Mouse (Mus musculus) right cerebral cortex, postnatal 25 days (tissue): ENCODE measurements at regions not wholly inside any gene's neighbourhood (a gene's known extent, or its start where the extent isn't known, plus 50 kb on each side); places are given as distances from the start of the nearest gene placed in this dataset.

ENCODE experiments used
- DNase-seq: peaks from one replicate; pipeline ENCODE4 v3.0.0; 2022

DNA sequence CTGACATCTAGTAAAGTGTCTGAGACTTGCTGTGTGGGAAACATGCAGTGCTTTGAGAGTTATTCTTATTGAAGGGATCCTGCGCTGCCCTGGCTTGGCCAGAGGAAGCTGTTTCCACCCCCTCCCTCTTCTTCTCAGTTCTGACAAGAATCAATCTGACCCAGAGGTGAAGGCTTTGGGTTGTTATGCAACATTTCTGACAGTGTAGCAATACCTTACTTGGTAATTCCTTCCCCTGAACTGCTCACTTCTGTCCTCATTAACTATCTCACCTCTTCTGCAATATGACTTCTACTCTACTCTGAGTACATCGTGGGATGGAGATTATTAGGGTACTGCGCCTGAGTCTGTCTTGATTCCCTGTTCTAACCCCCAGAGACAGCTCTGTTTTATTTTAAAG is 586.8 kb upstream of the Nrsn1 start:
- no peak for DNase-seq

DNA sequence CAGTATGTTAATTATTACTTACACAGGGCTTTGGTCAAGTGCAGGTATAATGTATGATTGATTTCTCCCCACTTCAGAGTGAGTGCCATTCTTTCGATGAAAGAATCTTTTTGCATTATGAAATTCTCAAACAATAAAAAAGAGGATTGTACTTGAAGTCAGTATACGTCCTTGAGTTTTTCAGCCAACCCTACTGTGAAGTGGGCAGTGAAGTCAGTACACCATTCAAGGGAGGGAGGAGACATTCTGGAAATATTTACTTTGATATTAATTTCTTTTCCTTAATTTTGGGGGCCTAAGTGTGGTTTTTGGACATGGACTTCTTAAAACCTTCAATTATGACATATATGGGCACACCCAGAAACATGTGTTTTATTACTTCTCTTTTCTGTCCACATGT is 586.2 kb upstream of the Nrsn1 start:
- DNase-seq = no peak

DNA sequence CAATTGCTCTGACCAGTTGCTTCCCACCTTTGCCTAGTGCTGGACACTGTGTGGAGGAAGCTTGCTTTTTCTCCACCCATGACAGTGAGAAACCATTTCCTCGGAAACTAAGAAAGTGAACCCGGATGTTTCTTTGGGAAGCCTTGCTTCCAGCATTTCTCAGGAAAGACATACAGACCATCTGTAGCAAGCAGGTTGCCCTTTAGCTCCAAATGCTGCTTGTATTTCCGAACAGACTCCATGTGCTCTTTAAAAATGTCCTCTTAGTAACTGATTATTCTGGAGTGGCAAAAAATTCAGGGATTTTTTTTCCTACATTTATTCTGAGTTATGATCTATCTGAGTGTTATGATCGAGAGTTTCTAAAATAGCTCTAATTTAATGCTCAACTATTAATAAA is 577.9 kb upstream of the Nrsn1 start:
- no peak for DNase-seq

DNA sequence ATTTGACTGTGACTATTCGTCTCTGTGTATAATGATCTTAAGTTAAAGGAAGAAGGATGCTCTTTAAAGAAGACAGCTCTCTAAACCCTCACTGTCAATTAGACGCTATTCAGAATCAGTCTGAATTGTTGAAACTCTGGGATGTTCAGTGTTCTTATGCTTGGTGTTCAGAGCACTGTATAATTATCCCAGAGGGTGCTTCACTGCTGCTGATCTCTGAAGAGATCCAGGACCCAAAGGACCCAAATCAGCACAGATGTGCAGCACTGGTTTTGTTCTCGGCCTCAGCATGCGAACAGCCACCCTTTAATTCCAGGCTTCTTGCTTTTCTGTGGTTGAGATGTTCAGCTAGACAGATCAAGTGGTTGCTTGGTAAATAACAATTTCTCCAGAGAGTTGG is 567.9 kb upstream of the Nrsn1 start:
- no peak for DNase-seq

DNA sequence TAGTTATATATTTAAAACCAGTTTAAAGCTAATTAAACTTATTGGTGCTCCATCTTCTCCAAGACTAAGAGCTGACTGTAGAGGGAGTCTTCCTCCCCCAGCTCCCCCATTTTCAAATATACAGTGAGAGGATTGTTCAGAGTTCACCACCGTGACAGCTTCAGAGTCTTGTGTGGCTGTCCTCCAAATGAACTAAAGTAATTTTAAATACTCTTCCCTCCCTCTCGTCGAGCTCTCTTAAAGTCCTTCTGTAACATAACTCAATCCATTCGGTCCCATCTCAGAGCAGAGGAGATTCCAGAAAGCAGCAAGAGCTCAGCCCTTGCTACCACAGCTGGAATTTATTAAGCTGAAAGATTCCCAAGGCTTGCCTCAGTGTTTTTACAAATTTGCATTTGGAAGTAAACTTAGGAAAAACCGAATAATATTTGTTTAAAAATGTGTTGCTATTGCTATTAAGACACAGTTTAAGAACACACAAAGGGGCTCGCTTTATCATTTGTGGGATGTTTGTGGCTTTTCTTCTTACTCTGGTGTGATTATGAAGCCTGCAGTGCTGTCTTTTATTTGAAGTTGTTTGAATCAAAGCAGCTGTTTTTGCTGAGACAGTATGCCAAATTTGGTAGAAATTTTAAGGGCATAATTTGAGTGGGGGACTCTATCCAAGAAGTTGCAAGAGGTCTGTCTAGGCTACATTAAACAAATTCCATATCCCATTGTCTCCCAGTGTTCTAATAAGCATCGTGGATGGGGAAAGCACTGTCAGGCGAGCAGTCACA is 559.0 kb upstream of the Nrsn1 start:
- DNase-seq = no peak

DNA sequence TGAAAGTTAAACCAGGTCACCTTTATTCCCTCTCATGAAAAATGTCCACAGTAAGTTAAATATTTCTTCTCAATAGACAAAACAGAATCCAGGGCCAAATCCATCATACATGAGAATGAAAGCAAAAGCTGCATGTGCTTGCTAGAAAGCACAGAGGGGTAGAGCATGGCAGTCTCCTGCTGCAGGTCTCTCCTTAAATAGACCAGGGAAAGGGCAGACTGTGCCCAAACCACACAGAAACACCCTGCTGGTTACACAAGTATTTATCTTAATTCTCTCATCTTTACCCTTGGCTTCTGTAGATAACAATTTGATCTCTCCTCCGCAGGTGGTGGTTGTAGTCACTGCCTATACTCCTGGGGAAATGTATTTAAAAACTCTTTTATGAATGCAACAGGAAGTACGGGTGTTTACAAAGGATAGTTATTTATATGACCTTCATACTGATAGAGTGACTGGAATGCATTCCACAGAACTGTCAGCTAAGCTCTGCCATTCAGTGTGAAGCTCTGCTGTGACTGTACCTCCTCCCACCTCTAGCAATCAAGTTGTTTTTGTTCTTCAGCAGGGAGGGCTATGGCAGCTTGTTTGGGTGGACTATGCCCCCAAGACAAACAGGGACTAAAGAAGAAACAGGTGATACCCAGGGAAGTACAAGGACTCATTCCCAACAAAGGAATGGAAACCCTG is 538.4 kb upstream of the Nrsn1 start:
- DNase-seq = no peak

DNA sequence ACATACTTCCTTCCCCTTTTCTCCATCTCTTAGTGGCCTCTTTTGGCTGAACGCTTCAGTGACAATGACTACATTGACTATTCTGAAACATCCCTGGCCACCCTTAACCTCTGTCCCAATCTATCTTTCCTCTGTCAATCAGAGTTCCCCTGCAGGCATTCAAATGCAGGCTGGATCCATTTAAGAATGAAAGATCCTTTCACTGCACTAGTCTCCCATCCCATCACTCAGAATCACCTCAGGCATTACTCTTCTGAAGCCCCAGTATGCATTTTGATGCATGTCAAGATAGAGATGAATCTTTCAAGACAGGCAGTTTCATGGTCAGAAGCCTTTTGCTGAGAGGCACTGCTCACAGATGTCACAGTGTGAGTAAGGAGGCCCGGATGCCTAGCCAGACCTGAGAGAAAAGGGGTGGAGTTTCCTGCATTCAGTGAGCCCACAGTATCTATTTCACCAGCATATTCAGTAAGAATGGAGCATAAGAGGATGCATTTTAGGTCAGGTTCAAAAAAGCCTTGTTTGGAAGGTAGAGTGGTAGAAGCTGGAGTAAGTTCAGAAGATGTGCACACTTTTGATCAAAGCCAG is 523.0 kb upstream of the Nrsn1 start:
- no peak for DNase-seq

GRCm38 (mm10) chr13:25781161-25781560 is 510.9 kb upstream of the Nrsn1 start:
- no peak for DNase-seq

DNA sequence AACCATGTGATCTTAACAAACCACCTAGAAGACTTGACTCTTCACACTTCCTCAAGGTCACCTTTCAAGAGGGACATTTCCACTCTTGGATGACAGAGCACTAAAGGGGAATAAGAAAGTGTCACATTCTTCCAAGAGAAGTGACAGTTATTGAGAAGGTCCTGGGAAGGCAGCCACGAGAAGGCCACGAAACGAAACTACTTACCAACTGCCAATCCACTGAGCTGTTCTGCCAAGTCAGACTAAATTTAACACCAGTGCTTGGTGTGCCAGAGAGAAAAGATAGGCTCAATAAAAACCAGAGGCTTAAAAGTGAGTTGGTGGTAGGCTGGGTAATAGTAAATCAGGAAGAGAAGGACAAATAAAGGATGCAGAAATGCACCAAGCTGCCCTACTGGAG is 507.4 kb upstream of the Nrsn1 start:
- DNase-seq = no peak

DNA sequence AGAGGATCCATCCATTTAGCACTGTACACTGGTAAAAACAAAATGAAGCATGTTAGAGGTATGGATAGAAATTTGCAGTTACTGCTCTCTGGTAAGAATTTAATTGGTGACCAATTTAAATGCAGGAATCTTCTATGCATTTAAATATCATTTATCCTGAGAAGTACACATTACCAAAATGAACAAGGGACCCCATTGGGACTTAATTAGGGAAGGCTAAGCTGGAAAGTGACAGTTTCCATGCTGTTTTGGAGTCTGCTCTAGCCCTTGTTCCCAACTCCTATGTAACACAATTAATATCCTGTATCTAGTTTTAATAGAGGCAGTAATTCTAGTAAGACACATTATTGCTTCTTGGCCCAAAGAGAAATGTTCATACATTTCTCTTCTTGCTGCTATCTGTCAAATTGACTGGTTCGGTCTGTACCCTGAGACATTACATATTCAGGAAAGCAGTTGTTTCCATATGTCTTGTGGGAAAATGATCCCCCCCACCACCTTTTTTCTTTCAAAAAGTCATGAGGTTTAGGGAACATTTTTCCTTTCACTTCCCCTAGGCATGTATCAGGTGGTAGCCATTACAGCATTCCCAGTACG is 504.4 kb upstream of the Nrsn1 start:
- DNase-seq = no peak

DNA sequence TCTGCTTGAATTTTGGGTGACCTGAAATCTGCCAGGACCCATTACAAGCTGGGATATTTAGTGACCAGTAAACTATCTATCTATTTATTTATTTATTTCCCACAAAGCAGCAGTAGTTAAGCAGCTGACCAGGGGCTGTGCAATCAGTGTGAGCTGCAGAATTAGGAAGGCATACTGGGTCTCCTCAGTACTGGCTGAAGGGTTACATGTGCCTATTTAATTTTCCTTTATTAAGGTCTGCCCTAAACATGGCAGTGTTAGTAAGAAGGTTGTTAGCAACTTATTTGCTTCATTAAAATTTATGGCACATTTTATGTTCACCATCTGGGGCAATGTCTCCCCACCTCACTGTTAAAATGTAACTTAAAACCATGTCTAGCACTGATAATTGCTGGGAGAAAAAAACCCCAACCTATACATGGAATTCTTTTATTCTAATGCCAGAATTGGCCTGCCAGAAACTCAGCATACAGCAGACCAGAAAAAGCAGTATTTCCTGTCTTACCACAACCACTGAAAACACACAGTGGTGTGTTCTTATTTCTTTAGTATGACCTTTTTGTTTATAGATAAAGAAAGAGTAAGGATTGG is 484.3 kb upstream of the Nrsn1 start:
- DNase-seq = no peak

GRCm38 (mm10) chr13:25751409-25751777 is 481.1 kb upstream of the Nrsn1 start:
- no peak for DNase-seq

DNA sequence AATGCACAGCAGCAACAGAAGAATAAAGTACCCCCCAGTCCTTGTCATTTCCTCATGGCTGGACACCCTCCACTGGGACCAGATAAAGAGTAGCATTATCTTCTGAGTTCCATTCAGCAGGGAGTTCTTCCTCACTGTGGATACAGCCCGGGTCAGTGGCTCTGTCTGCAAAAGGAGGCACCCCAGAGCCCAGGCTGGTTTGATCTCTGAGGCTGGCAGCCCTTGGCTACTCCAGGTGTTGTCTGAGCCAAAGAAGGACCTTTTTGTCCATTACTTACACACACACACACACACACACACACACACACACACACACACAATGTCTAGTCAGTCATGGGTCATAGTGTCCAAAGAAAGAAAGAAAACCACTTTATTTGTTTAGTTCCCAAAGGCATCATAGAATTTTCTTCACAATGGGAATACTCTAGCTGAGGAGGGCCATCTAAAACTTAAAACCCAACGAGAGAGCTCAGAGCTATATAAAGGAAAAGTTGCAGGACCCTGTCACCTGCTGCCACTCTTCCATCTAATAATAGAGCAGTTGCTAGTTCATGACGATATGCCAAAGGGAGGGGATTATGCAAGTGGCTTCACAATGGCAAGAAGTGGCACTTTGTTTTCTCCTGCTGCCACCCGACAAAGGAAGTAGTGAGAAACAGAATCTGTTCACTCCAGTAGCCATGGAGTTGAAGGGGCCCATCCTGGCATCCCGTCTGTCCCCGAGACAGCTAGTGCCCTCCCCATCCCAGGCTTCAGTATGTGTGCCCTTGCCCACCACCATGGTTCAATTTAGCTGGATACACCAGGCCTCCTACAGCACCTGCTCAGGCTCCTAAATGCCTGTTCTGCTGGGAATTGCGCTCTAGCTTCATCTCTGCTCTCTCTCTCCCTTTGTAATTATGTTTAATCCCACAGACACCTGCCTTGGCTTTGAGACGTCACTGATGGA is 480.4 kb upstream of the Nrsn1 start:
- no peak for DNase-seq

GRCm38 (mm10) chr13:25738601-25739000 is 468.3 kb upstream of the Nrsn1 start:
- no peak for DNase-seq

DNA sequence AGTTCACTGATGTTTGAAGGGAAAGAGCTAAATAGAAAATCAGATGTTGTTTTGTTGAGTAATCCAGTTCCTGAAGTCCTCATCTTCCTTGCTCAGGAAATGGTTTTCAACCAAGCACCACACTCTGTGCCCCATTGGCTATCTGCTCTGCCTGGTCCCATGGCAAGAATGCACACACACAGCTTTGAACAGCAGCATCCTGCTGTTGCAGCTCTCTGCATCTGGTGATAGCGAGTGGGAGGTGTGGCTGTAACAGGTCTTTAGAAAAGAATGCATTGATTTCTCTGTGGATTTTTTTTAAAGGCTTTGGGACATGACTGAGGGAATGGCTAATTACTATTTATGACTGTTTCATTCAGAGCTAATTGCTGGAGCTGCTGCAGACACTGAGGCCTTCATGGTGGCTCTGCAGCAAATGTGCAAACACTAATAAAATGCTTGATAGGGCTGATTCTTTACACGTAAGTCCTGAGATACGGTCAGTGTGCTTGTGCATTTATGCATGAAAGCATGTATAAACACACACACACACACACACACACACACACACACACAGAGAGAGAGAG is 459.1 kb upstream of the Nrsn1 start:
- no peak for DNase-seq

- no peak for DNase-seq
Measured at GRCm38 (mm10) chr13:25727504-25728095, 457.3 kb upstream of the Nrsn1 start.

- DNase-seq = no peak
Measured at GRCm38 (mm10) chr13:25722595-25723525, 452.6 kb upstream of the Nrsn1 start.

- DNase-seq = no peak
Measured at GRCm38 (mm10) chr13:25700965-25701364, 430.7 kb upstream of the Nrsn1 start.

GRCm38 (mm10) chr13:25695956-25696355 is 425.7 kb upstream of the Nrsn1 start:
- DNase-seq = no peak

- peak; percentile 40 for DNase-seq
Measured at GRCm38 (mm10) chr13:25695017-25695604, 424.8 kb upstream of the Nrsn1 start.
